Mouse (Mus musculus) heart, embryonic 14.5 days (tissue): Measurements from ENCODE around the gene Sub1. TPM values are rescaled to one million over a fixed set of nuclear protein-coding genes. Genes with fewer than 3 reads are reported as not detected.

ENCODE experiments used
- ATAC-seq: fragments of 200-750 bp; cut with Nextera tagmentation; 2 replicates; pipeline ENCODE4 v1.8.0; 2017; ENCODE audit warnings: low read depth, moderate TSS enrichment; ENCODE audit not compliant: insufficient number of reproducible peaks, insufficient read depth, low FRiP score
- H3K27ac ChIP-seq, 2 experiments: fragments of 200-500 bp in 1 of 2; fragments of 300-500 bp in 1 of 2; sonication (generic) in 1 of 2; replicated peaks in 1 of 2; 2 replicates each; pipeline ENCODE4 v1.5.1; 2012 to 2014; ENCODE audit warnings: low read depth in 2 of 2, low read length in 2 of 2, control low read depth in 1 of 2, mild to moderate bottlenecking in 1 of 2, mixed read lengths in 1 of 2; ENCODE audit not compliant: control insufficient read depth in 1 of 2, insufficient read depth in 1 of 2
- H3K27me3 ChIP-seq: fragments of 300-500 bp; sonication (generic); 2 replicates; pipeline ENCODE4 v1.6.1; 2014; ENCODE audit warnings: mild to moderate bottlenecking, low read length, control low read depth; ENCODE audit not compliant: control insufficient read depth, insufficient read depth
- H3K36me3 ChIP-seq: fragments of 300-500 bp; sonication (generic); 2 replicates; pipeline ENCODE4 v1.6.1; 2014; ENCODE audit warnings: mild to moderate bottlenecking, control low read depth, low read length, mixed read lengths; ENCODE audit not compliant: control insufficient read depth, insufficient read depth
- H3K4me1 ChIP-seq, 2 experiments: fragments of 200-500 bp in 1 of 2; fragments of 300-500 bp in 1 of 2; sonication (generic) in 1 of 2; 2 replicates each; pipeline ENCODE4 v1.6.1; 2012 to 2014; ENCODE audit warnings: low read length in 2 of 2, control low read depth in 1 of 2, mixed read lengths in 1 of 2; ENCODE audit not compliant: control insufficient read depth in 2 of 2, insufficient read depth in 2 of 2
- H3K4me2 ChIP-seq: fragments of 300-500 bp; sonication (generic); 2 replicates; pipeline ENCODE4 v1.6.1; 2014; ENCODE audit warnings: mild to moderate bottlenecking, low read length
- H3K4me3 ChIP-seq, 2 experiments: fragments of 200-500 bp in 1 of 2; fragments of 300-500 bp in 1 of 2; sonication (generic) in 1 of 2; 2 replicates each; pipeline ENCODE4 v1.5.1; 2012 to 2014; ENCODE audit warnings: low read length in 2 of 2, mild to moderate bottlenecking in 2 of 2, control low read depth in 1 of 2, low read depth in 1 of 2, moderate library complexity in 1 of 2; ENCODE audit not compliant: control insufficient read depth in 1 of 2, insufficient read depth in 1 of 2
- H3K9ac ChIP-seq: fragments of 300-500 bp; sonication (generic); 2 replicates; pipeline ENCODE4 v1.6.1; 2014; ENCODE audit warnings: mild to moderate bottlenecking, low read length
- H3K9me3 ChIP-seq: fragments of 300-500 bp; sonication (generic); 2 replicates; pipeline ENCODE4 v1.6.1; 2016; ENCODE audit warnings: low read length, control low read depth; ENCODE audit not compliant: control insufficient read depth
- WGBS: fragments of 180-500 bp; shearing (Covaris S2); extraction: QIAGEN DNeasy Blood & Tissue Kit; methylation state at CpG from one replicate; pipeline ENCODE4 v1.1.7; 2014; 5-methylcytosine and 5-hydroxymethylcytosine counted together
- polyA plus RNA-seq: library from polyadenylated mRNA; unstranded; fragments of >200 nt; fragmentation: Nextera tagmentation; extraction: Ambion mirVana; gene quantifications from 2 replicates; pipeline ENCODE4 v1.2.1, GENCODE M21; 2014

The Sub1 gene
- polyA plus RNA-seq, 1 experiment from 2014 or later, result 520 TPM

- no peak for ATAC-seq
- WGBS, result 83% methylated on average over 10 of the region's 10 CpGs
These were observed 28.6 kb upstream of the Sub1 start for GRCm38 (mm10) chr15:12025341-12025740.

GRCm38 (mm10) chr15:12024791-12025268 is 28.0 kb upstream of the Sub1 start:
- no peak overlapping the region for H3K9ac ChIP-seq
- no peaks in the 10 kb centered on the region for H3K9me3 ChIP-seq
- WGBS, result 41% methylated on average over 14 of the region's 14 CpGs
- no peaks in the 10 kb centered on the region for H3K27me3 ChIP-seq
- peaks cover 2 to 5% of the 10 kb centered on the region in 2 experiments; a peak in 2 of 4 replicates for H3K4me1 ChIP-seq
- ATAC-seq, result no peak
- no peak overlapping the region for H3K27ac ChIP-seq
- H3K4me2 ChIP-seq, result 0 out of 2 replicates have a peak overlapping the region, but pooled peaks have one; percentile 18
- H3K36me3 ChIP-seq, result no peaks in the 10 kb centered on the region
- no peak overlapping the region for H3K4me3 ChIP-seq

More at GRCm38 (mm10) chr15:12025341-12025740, 28.6 kb upstream of the Sub1 start:
- Histone ChIP-seq H3K9ac (no peak overlapping the region), H3K4me2 (no peak overlapping the region), H3K9me3 (no peaks in the 10 kb centered on the region), H3K27me3 (no peaks in the 10 kb centered on the region), H3K4me1 (peaks cover 2 to 5% of the 10 kb centered on the region in 2 experiments; a peak in 2 of 4 replicates), H3K36me3 (no peaks in the 10 kb centered on the region), H3K27ac (no peak overlapping the region), H3K4me3 (no peak overlapping the region)

GRCm38 (mm10) chr15:12019443-12019842 is 22.7 kb upstream of the Sub1 start:
- Histone ChIP-seq H3K9me3 (no peaks in the 10 kb centered on the region), H3K4me3 (no peak overlapping the region), H3K4me2 (no peak overlapping the region), H3K9ac (no peak overlapping the region), H3K27me3 (no peaks in the 10 kb centered on the region), H3K36me3 (no peaks in the 10 kb centered on the region), H3K4me1 (no peaks in the 10 kb centered on the region), H3K27ac (no peak overlapping the region)
- no peak for ATAC-seq
- WGBS, result 90% methylated on average over 14 of the region's 14 CpGs

- no peaks in the 10 kb centered on the region for H3K4me1 ChIP-seq
- no peaks in the 10 kb centered on the region for H3K9me3 ChIP-seq
- WGBS, result 47% methylated on average over 6 of the region's 6 CpGs
- H3K4me2 ChIP-seq, result no peak overlapping the region
- no peak overlapping the region for H3K27ac ChIP-seq
- no peak overlapping the region for H3K4me3 ChIP-seq
- no peaks in the 10 kb centered on the region for H3K27me3 ChIP-seq
- no peak overlapping the region for H3K9ac ChIP-seq
- no peak for ATAC-seq
- no peaks in the 10 kb centered on the region for H3K36me3 ChIP-seq
These were observed 21.6 kb upstream of the Sub1 start for GRCm38 (mm10) chr15:12018428-12018757.

- no peak overlapping the region for H3K4me2 ChIP-seq
- H3K9me3 ChIP-seq, result no peaks in the 10 kb centered on the region
- 39% methylated on average over 13 of the region's 13 CpGs for WGBS
These were observed 21.1 kb upstream of the Sub1 start for GRCm38 (mm10) chr15:12017700-12018427.

GRCm38 (mm10) chr15:12014197-12014905 is 17.6 kb upstream of the Sub1 start:
- Histone ChIP-seq H3K27me3 (no peaks in the 10 kb centered on the region), H3K36me3 (no peaks in the 10 kb centered on the region), H3K27ac (no peak overlapping the region), H3K9ac (no peak overlapping the region), H3K4me2 (no peak overlapping the region), H3K4me3 (no peak overlapping the region), H3K4me1 (no peaks in the 10 kb centered on the region; a peak in 1 of 4 replicates), H3K9me3 (no peaks in the 10 kb centered on the region)
- no peak for ATAC-seq
- 67% methylated on average over 5 of the region's 5 CpGs for WGBS

More at GRCm38 (mm10) chr15:12017700-12018427, 21.1 kb upstream of the Sub1 start:
- Histone ChIP-seq H3K27ac (no peak overlapping the region), H3K27me3 (no peaks in the 10 kb centered on the region), H3K4me3 (no peak overlapping the region), H3K4me1 (no peaks in the 10 kb centered on the region), H3K9ac (no peak overlapping the region), H3K36me3 (no peaks in the 10 kb centered on the region)
- no peak for ATAC-seq

- Histone ChIP-seq H3K27ac (no peak overlapping the region), H3K4me1 (no peaks in the 10 kb centered on the region; a peak in 1 of 4 replicates), H3K36me3 (no peaks in the 10 kb centered on the region), H3K9me3 (no peaks in the 10 kb centered on the region), H3K9ac (no peak overlapping the region), H3K4me3 (no peak overlapping the region), H3K27me3 (no peaks in the 10 kb centered on the region), H3K4me2 (no peak overlapping the region)
- ATAC-seq, result no peak
- 73% methylated on average over 6 of the region's 6 CpGs for WGBS
These were observed 16.9 kb upstream of the Sub1 start for GRCm38 (mm10) chr15:12013532-12014196.
